Mouse (Mus musculus): ENCODE data around the gene Tgfbr3l.

- TF ChIP-seq POLR2A (IDR thresholded peaks at IDR 0.05; ENCODE audit: low read depth, low read length): no peak
- no peak for TF ChIP-seq CTCF (IDR thresholded peaks at IDR 0.05; ENCODE audit: extremely low read depth, insufficient read length, insufficient replicate concordance, low read depth, low read length)
These were observed 42.5 kb upstream of the Tgfbr3l start for GRCm38 (mm10) chr8:4205246-4206123.
